ENCODE assay signal across 14 mouse cellular contexts in the genomic region with DNA sequence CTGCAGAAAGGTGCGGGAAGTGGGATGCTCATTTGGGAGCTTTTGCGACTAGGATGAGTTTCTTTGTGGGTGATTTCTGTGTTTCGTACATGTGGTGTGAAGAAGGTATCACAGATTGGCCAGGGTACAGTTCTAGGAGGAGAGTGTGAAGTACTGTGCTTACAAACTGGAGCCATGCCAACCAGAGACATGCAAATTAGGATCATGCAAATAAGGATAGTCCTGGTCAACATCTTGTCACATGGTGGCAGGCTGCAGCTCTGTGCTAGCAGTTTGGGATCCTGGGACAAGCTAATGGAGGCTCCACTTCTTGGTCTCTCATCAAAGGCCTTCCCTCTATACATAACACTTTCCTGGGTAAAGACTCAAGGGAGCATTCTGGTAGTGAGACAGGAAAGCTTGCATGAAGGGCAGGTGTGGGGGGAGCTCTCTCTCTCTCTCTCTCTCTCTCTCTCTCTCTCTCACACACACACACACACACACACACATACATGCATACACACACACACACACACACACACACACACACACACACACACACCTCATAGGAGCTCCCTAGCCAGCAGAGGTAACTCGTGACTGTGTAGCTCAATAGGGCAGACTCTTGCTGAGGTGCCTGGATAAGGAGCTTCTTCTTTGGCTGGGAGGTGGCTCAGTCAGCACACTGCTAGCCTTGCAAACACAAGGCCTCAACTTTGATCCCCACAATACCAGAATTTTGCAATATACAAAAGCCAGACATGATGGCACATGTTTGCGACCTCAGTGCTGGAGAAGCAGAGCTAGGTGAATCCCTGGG.
DNase-seq lines count a peak whose midpoint lies in the region; ATAC-seq and TF ChIP-seq lines count a peak whose summit lies in the region.
"Had no signal": no experiment of that assay in that cellular context is flagged by ENCODE, and none has a peak within 500 bp of the region (broad histone marks: within the 10 kb centered on the region; RNA-seq: fewer than 3 reads in every experiment).

No protein-coding gene starts in this region.

- H3K4me3 ChIP-seq in hindbrain, embryonic 14.5 days (replicated peaks; ENCODE audit: low read length) = no peak overlapping the region
- H3K4me3 ChIP-seq in hindbrain, embryonic 11.5 days (ENCODE audit: low read depth, low read length) = no peak overlapping the region
- H3K4me3 ChIP-seq in midbrain, embryonic 11.5 days (ENCODE audit: low read depth, low read length) = no peak overlapping the region
- H3K4me3 ChIP-seq in midbrain, embryonic 10.5 days = no peak overlapping the region
- H3K4me3 ChIP-seq in forebrain, embryonic 16.5 days (replicated peaks; ENCODE audit: low read length) = no peak overlapping the region
- H3K4me3 ChIP-seq in stomach, postnatal 0 days (ENCODE audit: low read depth, low read length) = no peak overlapping the region
- H3K4me3 ChIP-seq: embryonic facial prominence, embryonic 12.5 days; limb, embryonic 15.5 days; neural tube, embryonic 13.5 days had no signal

- peaks cover 4% of the 10 kb centered on the region; the same call in 1 of the 2 replicates for H3K4me1 ChIP-seq in hindbrain, embryonic 14.5 days (replicated peaks; ENCODE audit: control insufficient read depth, insufficient read depth, low read length)
- no peaks in the 10 kb centered on the region for H3K4me1 ChIP-seq in hindbrain, embryonic 11.5 days (replicated peaks; ENCODE audit: control insufficient read depth, insufficient read depth, low read length)
- H3K4me1 ChIP-seq in midbrain, embryonic 11.5 days (ENCODE audit: control insufficient read depth, insufficient read depth, low read length) = peaks cover 3% of the 10 kb centered on the region; the same call in 1 of the 2 replicates
- peaks cover 9% of the 10 kb centered on the region for H3K4me1 ChIP-seq in midbrain, embryonic 10.5 days
- H3K4me1 ChIP-seq in forebrain, embryonic 16.5 days (replicated peaks; ENCODE audit: control insufficient read depth, insufficient read depth, low read length) = no peaks in the 10 kb centered on the region; the same call in 1 of the 2 replicates
- H3K4me1 ChIP-seq in stomach, postnatal 0 days (replicated peaks; ENCODE audit: control insufficient read depth, insufficient read depth) = no peaks in the 10 kb centered on the region
- H3K4me1 ChIP-seq: limb, embryonic 15.5 days had no signal

- H3K4me2 ChIP-seq in hindbrain, embryonic 14.5 days (replicated peaks) = no peak overlapping the region
- no peak overlapping the region for H3K4me2 ChIP-seq in hindbrain, embryonic 11.5 days (replicated peaks; ENCODE audit: low read depth, low read length)
- no peak overlapping the region for H3K4me2 ChIP-seq in midbrain, embryonic 11.5 days
- no peak overlapping the region for H3K4me2 ChIP-seq in forebrain, embryonic 16.5 days (ENCODE audit: low read length)
- H3K4me2 ChIP-seq in stomach, postnatal 0 days (replicated peaks; ENCODE audit: low read depth) = no peak overlapping the region
- H3K4me2 ChIP-seq: embryonic facial prominence, embryonic 12.5 days; limb, embryonic 15.5 days; neural tube, embryonic 13.5 days had no signal

- no peaks in the 10 kb centered on the region for H3K36me3 ChIP-seq in hindbrain, embryonic 14.5 days (replicated peaks; ENCODE audit: control insufficient read depth, insufficient read depth)
- no peaks in the 10 kb centered on the region for H3K36me3 ChIP-seq in hindbrain, embryonic 11.5 days (ENCODE audit: control insufficient read depth, insufficient read depth, low read length)
- H3K36me3 ChIP-seq in midbrain, embryonic 11.5 days (ENCODE audit: control insufficient read depth, insufficient read depth, low read length) = no peaks in the 10 kb centered on the region
- no peaks in the 10 kb centered on the region for H3K36me3 ChIP-seq in midbrain, embryonic 10.5 days
- no peaks in the 10 kb centered on the region for H3K36me3 ChIP-seq in forebrain, embryonic 16.5 days (ENCODE audit: control insufficient read depth, insufficient read depth)
- H3K36me3 ChIP-seq in stomach, postnatal 0 days (ENCODE audit: control insufficient read depth, insufficient read depth, low read length) = no peaks in the 10 kb centered on the region
- H3K36me3 ChIP-seq: embryonic facial prominence, embryonic 12.5 days; limb, embryonic 15.5 days; neural tube, embryonic 13.5 days had no signal

- H3K9me3 ChIP-seq in hindbrain, embryonic 14.5 days (ENCODE audit: control insufficient read depth, low read length) = no peaks in the 10 kb centered on the region
- H3K9me3 ChIP-seq in hindbrain, embryonic 11.5 days (ENCODE audit: control insufficient read depth, low read length) = no peaks in the 10 kb centered on the region
- H3K9me3 ChIP-seq in midbrain, embryonic 11.5 days (ENCODE audit: control insufficient read depth, low read length) = no peaks in the 10 kb centered on the region
- 0 out of 2 replicates have a peak, but pooled peaks cover 5% of the 10 kb centered on the region for H3K9me3 ChIP-seq in midbrain, embryonic 10.5 days (replicated peaks)
- H3K9me3 ChIP-seq in forebrain, embryonic 16.5 days (ENCODE audit: control insufficient read depth, low read length) = no peaks in the 10 kb centered on the region
- no peaks in the 10 kb centered on the region for H3K9me3 ChIP-seq in stomach, postnatal 0 days (ENCODE audit: control insufficient read depth, low read length)
- H3K9me3 ChIP-seq: limb, embryonic 15.5 days had no signal

- H3K27me3 ChIP-seq in hindbrain, embryonic 14.5 days (ENCODE audit: control insufficient read depth, insufficient read depth, low read length) = no peaks in the 10 kb centered on the region
- H3K27me3 ChIP-seq in hindbrain, embryonic 11.5 days (ENCODE audit: control insufficient read depth, insufficient read depth, low read length) = no peaks in the 10 kb centered on the region
- H3K27me3 ChIP-seq in midbrain, embryonic 11.5 days (ENCODE audit: control insufficient read depth, insufficient read depth, low read length) = no peaks in the 10 kb centered on the region
- no peaks in the 10 kb centered on the region for H3K27me3 ChIP-seq in midbrain, embryonic 10.5 days (ENCODE audit: low read depth, poor library complexity, severe bottlenecking)
- H3K27me3 ChIP-seq in forebrain, embryonic 16.5 days (replicated peaks; ENCODE audit: control insufficient read depth, insufficient read depth, low read length) = no peaks in the 10 kb centered on the region
- no peaks in the 10 kb centered on the region for H3K27me3 ChIP-seq in stomach, postnatal 0 days (ENCODE audit: control insufficient read depth, insufficient read depth, low read length)
- H3K27me3 ChIP-seq: embryonic facial prominence, embryonic 12.5 days; limb, embryonic 15.5 days; neural tube, embryonic 13.5 days had no signal

- DNase-seq in hindbrain, embryonic 14.5 days (ENCODE audit: low spot score) = peak; percentile 64
- no peak for DNase-seq in hindbrain, embryonic 11.5 days (ENCODE audit: low spot score)
- DNase-seq in midbrain, embryonic 11.5 days (ENCODE audit: low spot score, missing footprints) = no peak
- no peak for DNase-seq in midbrain, embryonic 10.5 days (ENCODE audit: low spot score)
- no peak for DNase-seq in stomach, postnatal 0 days (ENCODE audit: low spot score)
- DNase-seq in thymus, postnatal 14 days = no peak
- DNase-seq: cerebellum, postnatal 25 days; spleen, adult 18-20 months had no signal

- H3K9ac ChIP-seq in hindbrain, embryonic 14.5 days = no peak overlapping the region
- H3K9ac ChIP-seq in hindbrain, embryonic 11.5 days (ENCODE audit: low read depth, low read length) = no peak overlapping the region
- H3K9ac ChIP-seq in midbrain, embryonic 11.5 days (ENCODE audit: low read length) = no peak overlapping the region
- H3K9ac ChIP-seq in forebrain, embryonic 16.5 days (replicated peaks; ENCODE audit: low read depth, low read length) = no peak overlapping the region
- no peak overlapping the region for H3K9ac ChIP-seq in stomach, postnatal 0 days (ENCODE audit: low read length)
- H3K9ac ChIP-seq: embryonic facial prominence, embryonic 12.5 days; limb, embryonic 15.5 days; neural tube, embryonic 13.5 days had no signal

- no peak for TF ChIP-seq CTCF in stomach, postnatal 0 days (IDR thresholded peaks at IDR 0.05; ENCODE audit: low read depth)

- H3K27ac ChIP-seq in hindbrain, embryonic 14.5 days = no peak overlapping the region
- H3K27ac ChIP-seq in hindbrain, embryonic 11.5 days (ENCODE audit: low read depth, low read length) = no peak overlapping the region
- no peak overlapping the region for H3K27ac ChIP-seq in midbrain, embryonic 11.5 days (ENCODE audit: low read depth, low read length)
- no peak overlapping the region for H3K27ac ChIP-seq in midbrain, embryonic 10.5 days (replicated peaks)
- no peak overlapping the region for H3K27ac ChIP-seq in forebrain, embryonic 16.5 days (ENCODE audit: low read length)
- no peak overlapping the region for H3K27ac ChIP-seq in stomach, postnatal 0 days (replicated peaks)
- H3K27ac ChIP-seq: embryonic facial prominence, embryonic 12.5 days; limb, embryonic 15.5 days; neural tube, embryonic 13.5 days had no signal

- 80% methylated on average over 5 of the region's 5 CpGs for WGBS in hindbrain, embryonic 14.5 days
- 83% methylated on average over 5 of the region's 5 CpGs for WGBS in hindbrain, embryonic 11.5 days
- WGBS in midbrain, embryonic 11.5 days = 87% methylated on average over 5 of the region's 5 CpGs
- WGBS in midbrain, embryonic 10.5 days = 84% methylated on average over 5 of the region's 5 CpGs
- 66% methylated on average over 5 of the region's 5 CpGs for WGBS in forebrain, embryonic 16.5 days
- WGBS in stomach, postnatal 0 days = 82% methylated on average over 5 of the region's 5 CpGs

- no peak for TF ChIP-seq EP300 in stomach, postnatal 0 days (optimal IDR thresholded peaks at IDR 0.05)

- ATAC-seq in hindbrain, embryonic 14.5 days (ENCODE audit: low FRiP score) = peak; percentile 64; the same call in 1 of the 2 replicates
- ATAC-seq in hindbrain, embryonic 11.5 days (ENCODE audit: low FRiP score) = no peak
- ATAC-seq in midbrain, embryonic 11.5 days (ENCODE audit: low FRiP score) = peak; percentile 52; the same call in 1 of the 2 replicates
- ATAC-seq in forebrain, embryonic 16.5 days = peak; percentile 66; the same call in 1 of the 2 replicates
- ATAC-seq in stomach, postnatal 0 days (ENCODE audit: low FRiP score, low TSS enrichment) = peak; percentile 56; the same call in 1 of the 2 replicates
- ATAC-seq: activated CD4-positive, CD25-positive, alpha-beta regulatory T cell, adult 4 months; CD4-positive, CD25-positive, alpha-beta regulatory T cell, adult 4 months had no signal
